Mouse (Mus musculus) cerebellum, adult 11-12 months (tissue): Measurements from ENCODE around the gene Clstn2.

Source experiments
- DNase-seq: peaks from one replicate; pipeline ENCODE4 v3.0.0; 2022

Clstn2 gene

DNA sequence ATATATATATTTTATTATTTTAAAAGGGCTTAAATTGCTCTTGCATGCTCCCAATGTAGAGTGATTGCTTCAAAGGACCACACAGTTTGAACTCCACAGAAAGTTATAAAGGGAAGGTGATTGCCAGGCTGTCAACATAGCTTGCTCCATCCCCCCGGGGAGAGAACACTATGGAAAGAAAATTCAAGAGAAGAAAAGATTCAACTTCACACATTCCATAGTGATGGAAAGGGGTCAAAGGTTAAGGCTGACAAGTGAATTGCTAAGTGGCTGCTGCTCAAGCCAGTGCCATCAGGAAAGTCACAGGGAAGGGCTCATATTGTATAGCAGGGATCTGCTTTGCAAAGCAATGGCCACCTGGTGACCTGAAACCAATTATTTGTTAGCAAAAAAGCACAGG, 360.8 kb downstream of the Clstn2 start:
- DNase-seq: no peak

- DNase-seq: no peak
Observed at GRCm38 (mm10) chr9:97670666-97671065, 362.3 kb downstream of the Clstn2 start.

GRCm38 (mm10) chr9:97660989-97661388, 372.0 kb downstream of the Clstn2 start:
- no peak for DNase-seq

GRCm38 (mm10) chr9:97658736-97659135, 374.2 kb downstream of the Clstn2 start:
- DNase-seq: no peak

GRCm38 (mm10) chr9:97648409-97648808, 384.6 kb downstream of the Clstn2 start:
- no peak for DNase-seq

GRCm38 (mm10) chr9:97645746-97646145, 387.2 kb downstream of the Clstn2 start:
- DNase-seq: no peak

- no peak for DNase-seq
Observed at GRCm38 (mm10) chr9:97642396-97642795, 390.6 kb downstream of the Clstn2 start.

DNA sequence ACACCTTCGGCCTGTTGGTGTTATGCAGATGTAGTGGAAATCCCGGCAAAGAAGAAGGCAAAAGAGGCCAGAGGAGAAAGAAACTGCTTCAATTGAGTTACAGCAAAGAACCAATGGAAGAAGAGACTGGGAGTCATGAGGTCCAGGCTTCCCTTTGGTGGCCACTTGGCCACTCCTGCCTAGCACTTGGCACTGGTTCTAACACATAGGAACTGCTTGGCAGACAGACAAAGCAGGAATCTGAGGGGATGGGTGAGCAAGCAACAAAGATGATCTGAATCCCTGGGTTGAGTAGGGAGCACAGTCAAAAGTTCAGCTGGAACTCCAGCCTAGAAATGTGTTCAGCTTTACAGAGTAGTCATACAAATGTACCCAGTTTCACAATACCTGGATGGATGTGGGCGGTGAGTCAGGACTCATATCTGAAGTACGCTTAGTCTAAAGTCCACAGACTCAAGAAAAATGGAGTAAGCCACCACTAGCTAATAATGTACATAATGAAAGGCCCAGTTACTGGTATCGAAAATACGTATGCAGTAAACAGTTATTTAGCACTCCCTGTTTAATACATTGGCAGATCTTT, 392.9 kb downstream of the Clstn2 start:
- DNase-seq: peak; percentile 10

DNA sequence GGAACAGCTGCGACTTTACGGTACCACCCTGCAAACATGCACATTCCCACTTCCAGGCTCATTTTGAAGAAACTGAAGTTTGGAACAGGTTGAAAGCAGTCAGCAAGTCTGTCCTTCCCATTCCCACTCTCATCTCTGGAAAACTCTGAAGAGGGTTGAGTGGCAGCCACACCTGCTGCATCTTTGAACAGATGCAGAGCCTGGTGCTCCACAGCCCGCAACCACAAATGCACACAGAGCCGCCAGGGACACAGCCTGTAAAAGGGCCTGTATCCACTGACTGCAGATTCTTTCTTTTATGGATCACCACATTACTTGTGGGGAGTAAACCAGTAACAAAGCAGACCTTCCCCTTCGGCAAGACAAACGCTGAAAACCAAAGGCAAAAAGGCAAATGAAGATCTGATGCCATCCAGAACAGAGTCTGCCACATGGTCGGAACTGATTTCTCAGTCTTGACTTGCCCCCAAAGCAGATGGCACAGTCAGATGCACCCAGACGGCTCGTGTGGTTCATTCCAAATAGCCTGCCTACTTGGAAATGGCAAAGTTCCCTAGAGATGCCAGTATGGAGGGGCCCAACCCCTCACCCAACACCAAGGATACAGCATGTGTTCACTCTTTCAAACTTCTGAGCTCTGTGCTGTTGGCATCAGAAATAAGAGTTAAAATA, 394.2 kb downstream of the Clstn2 start:
- no peak for DNase-seq

GRCm38 (mm10) chr9:97635351-97635750, 397.6 kb downstream of the Clstn2 start:
- DNase-seq: no peak

- no peak for DNase-seq
Observed at GRCm38 (mm10) chr9:97634831-97635230, 398.1 kb downstream of the Clstn2 start.

- no peak for DNase-seq
Observed at GRCm38 (mm10) chr9:97629180-97629579, 403.8 kb downstream of the Clstn2 start.

GRCm38 (mm10) chr9:97628361-97628908, 404.5 kb downstream of the Clstn2 start:
- DNase-seq: no peak

DNA sequence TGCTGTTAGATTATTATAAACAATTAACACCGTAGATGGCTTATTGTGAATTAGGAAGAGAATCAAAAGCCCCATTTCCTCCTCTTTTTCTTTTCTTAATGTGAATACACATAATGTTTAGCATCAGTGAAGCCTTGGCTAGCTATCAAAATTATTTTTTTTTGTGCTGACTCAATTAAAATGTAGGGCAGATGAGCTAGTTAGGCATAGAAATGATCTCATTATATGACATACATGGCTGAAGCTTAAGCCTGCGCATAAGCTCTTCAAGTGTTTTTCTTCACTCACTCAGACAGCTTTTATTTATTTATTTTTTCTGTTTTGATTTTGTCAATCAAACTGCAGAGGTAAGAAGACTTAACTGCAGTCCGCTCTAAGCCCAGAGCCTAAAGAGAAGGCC, 405.1 kb downstream of the Clstn2 start:
- DNase-seq: no peak

DNA sequence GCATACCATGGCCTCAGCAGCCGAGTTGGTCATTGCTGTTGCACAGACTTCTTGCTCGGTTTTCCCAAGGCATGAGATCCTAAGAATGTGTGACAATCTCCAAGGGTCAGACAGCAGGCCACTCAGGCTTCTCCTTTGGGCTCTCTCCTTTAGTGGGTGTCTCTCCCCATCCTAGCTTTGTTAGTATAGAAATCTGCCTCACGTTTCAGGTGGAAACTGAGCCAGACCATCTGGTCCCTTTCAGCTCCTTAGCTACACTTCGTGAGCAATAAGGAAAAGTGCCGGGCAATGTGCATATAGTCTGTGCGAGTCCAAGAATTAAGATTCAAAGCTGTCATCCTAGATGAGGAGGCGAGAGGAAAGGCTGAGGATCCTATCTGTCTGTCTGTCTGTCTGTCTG, 422.4 kb downstream of the Clstn2 start:
- DNase-seq: no peak

DNA sequence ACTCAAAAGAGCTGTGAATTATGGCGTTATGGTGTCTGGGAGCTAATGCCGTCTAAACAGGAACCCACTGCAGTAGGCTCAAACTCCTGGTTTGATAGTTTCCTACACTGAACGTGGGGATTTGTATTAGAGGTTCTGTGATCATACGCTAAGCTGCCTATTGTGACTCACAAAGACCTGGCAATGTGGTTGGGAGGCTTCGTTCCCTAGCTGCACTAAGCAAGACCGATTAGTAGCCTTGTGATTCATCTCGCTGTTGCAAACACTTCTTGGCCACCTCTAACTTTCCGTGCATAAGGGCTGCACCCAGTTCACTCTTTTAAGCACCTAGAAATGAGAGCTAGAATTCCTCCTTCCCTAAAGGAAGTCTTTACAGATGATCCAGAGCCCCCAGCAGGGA, 429.3 kb downstream of the Clstn2 start:
- DNase-seq: no peak

DNA sequence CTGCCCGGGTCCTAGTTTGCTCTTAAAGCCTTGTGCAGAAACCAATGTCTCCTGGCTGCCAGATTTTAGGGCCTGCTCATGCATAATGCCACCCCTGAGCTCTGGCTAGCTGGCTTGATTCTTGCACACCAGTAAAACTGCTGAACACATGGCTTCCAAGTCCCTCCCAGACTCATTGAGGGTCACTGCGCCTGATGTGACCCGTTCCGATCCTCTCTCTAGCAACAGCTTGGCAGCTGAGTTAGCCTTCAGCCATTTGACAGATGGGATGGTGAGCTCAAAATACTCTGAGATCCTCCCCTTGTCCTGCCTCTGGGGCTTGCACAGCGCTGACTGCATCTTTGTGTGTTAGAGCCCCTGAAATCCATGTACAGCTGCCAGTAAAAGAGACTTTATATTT, 430.5 kb downstream of the Clstn2 start:
- no peak for DNase-seq

DNA sequence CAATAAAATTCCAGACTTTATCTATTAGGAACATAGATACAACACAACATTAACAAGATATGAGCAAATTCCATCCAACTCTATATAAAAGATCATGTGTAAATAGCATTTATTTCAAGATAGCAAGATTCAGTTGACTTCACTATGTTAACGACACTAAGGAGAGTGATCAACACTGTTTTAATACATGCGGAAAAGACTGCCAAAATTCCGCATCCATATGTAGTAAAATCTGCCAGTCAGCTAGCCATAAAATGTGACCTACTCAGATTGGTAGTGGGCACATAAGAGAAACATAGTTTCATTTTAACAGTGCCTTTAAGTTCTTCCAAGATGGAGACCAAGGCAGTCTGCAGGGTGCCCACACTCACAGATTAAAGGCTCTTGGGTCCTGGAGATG, 434.0 kb downstream of the Clstn2 start:
- no peak for DNase-seq

DNA sequence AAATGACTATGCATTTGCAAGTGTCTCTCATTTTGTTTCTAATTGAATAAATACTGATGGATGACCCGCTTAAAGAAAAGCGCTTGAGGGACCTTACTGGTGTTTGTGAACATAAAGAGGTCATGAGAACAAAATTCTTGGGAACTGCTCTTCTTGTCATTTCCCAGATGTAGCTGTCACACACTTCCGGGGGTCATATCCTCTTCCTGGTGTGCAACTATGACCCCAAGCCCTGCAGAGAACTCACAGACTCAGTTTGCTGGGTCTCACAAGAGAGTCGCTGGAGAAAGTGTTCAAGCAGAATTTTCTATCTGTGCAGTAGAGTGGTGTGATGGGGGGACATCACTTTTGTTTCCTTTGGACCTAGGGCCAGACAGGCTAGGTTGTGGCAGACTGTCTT, 442.3 kb downstream of the Clstn2 start:
- no peak for DNase-seq

- DNase-seq: no peak
Observed at GRCm38 (mm10) chr9:97570881-97571280, 462.1 kb downstream of the Clstn2 start.

GRCm38 (mm10) chr9:97563121-97563520, 469.9 kb downstream of the Clstn2 start:
- no peak for DNase-seq

DNA sequence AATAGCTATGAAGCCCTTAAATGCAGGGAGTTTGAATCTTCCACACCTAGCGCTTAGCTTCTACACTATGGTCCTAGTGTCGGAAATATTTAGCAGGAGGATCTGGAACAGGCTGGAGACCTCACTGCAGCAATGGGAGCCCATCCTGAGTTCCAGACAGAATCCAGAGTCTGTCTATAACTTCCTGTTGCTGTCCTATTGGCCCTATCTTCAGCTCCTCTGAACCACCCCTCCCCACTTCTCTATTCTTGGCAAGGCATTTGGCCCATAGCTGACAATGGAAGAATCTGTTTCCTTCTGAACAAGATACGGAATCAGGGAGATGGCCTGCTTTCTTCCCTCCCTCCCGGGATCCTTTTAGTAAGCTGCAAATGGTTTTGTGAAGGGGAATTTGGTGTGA, 488.6 kb downstream of the Clstn2 start:
- no peak for DNase-seq

DNA sequence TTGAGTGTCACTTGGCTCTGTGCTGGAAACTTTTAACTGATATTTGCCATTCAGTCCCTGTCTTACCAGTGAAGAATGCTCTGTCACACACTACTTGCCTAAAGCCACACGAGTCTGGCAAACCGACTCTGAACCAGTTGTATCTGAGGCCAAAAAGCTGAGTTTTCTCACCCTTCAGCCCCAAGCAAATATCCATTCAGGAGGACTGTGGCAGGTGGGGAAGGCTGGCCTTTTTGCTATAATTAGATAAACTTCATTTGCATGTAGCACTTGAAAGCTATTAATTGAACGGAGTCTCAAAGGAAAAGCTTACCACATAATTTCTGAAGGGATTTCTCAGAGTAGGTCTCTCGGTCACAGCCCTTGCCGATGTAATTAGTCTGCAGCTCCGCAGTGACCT, 491.6 kb downstream of the Clstn2 start:
- DNase-seq: no peak

GRCm38 (mm10) chr9:97538075-97538779, 494.8 kb downstream of the Clstn2 start:
- no peak for DNase-seq
